Mouse (Mus musculus): ENCODE measurements around the gene Armc2.

The Armc2 gene

DNA sequence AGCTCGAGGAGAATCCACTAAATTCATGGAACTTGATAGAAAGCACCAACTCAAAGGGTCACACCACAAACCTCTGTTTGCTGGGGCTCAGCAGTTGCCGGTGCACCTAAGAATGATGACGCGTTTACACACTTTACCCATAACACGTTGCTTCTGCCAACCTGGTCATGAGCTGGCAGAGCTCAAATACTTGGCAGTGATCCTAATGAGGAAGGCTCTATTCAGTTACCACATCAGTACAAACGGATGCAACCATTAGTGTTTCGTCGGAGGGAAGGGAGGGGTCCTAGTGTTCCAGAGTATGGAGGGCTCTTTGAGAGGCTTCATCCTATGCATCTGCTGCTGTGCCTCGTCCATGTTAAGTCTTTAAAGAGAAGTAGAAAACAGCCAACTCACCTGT lies 3.3 kb upstream of the Armc2 start:
- DNase-seq (ENCODE audit: low spot score in 2 of 2), result no peak

DNA sequence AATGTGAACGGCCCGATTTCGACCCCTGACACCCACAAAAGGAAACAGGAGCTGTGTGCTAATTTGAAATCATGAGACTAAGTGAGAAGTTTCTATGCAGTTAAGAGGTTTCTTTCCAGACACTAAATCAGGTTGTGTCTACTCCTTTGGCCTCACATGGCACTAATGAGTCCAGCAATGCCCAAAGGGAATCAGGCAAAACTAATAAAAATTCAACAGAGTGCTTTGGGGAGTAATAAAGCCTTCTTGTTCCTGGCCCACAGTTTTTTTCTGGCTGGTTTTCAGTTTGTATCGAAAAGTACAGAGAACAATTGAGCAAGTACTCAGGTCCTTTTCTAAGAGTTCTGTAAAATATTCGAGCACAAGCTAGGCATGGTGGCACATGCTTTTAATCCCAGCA lies 4.2 kb downstream of the Armc2 start:
- DNase-seq (ENCODE audit: low spot score in 2 of 2), result no peak

- peak in 1 of 2 experiments; percentile 41 for DNase-seq (ENCODE audit: low spot score in 2 of 2)
Measured at GRCm38 (mm10) chr10:42010761-42011435, 7.3 kb downstream of the Armc2 start.

GRCm38 (mm10) chr10:42005259-42005658 lies 13.0 kb downstream of the Armc2 start:
- no peak for DNase-seq (ENCODE audit: low spot score in 2 of 2)

DNA sequence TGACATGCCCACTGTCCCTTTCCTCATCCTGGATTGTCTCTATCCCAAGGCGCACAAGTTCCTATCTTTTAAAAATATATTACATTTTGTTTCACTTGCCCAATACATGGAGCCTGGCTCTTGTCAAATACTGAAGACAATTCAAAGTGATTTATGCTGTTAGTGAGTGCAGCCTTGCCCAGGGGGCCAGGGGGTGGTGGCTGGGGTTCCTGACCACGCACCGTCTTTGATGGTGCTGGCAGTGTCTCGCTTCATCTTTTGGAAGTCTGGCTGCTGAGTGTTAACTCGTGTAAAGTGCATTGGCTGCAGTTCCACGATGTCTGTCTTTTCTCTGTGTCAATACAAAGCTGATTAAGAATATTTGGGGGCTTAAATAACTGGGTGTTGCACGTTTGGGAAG lies 13.6 kb downstream of the Armc2 start:
- DNase-seq (ENCODE audit: low spot score in 2 of 2), result no peak

GRCm38 (mm10) chr10:42004056-42004455 lies 14.2 kb downstream of the Armc2 start:
- no peak for DNase-seq (ENCODE audit: low spot score in 2 of 2)

DNA sequence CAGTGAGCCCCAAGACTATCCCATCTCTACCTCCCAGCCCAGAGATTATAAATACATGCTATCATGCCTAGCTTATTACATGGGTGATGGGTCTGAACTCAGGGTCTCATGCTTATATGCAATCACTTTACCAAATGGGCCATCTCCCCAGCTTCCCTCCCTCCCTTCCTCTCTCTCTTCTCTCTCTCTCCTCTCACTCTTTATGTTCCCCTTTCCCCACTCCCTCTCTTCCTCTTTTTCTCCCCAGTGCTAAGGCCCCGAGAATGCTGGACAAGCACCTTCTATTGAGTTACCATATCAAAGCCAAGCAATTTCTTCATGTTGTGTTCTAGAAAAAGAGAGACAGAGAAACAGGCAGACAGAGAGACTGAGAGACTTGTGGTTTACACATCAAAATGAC lies 14.7 kb downstream of the Armc2 start:
- DNase-seq (ENCODE audit: low spot score in 2 of 2), result no peak

DNA sequence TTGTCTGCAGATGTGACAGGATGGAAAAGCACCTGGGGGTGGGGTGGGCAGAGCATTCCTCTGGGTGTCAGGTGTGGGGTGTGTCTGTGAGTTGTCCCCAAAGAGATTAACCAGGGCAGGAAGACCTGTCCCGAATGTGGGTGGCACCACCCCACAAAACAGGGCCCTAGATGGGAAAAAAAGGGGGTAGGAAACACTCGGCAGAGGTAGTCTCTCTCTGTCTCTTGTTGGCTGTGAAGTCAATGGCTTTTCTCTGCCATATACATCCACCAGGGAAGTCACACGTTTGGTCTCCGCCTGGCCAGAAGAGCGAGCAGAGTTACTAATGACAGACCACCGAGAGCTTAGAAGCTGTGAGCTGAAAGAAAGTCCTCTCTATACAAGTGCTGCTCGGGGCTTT lies 15.8 kb downstream of the Armc2 start:
- DNase-seq (ENCODE audit: low spot score in 2 of 2), result no peak

GRCm38 (mm10) chr10:42001260-42001659 lies 17.0 kb downstream of the Armc2 start:
- DNase-seq (ENCODE audit: low spot score in 2 of 2), result no peak

- DNase-seq (ENCODE audit: low spot score in 2 of 2), result no peak
Measured at GRCm38 (mm10) chr10:41997691-41998178, 20.5 kb downstream of the Armc2 start.

- DNase-seq (ENCODE audit: low spot score in 2 of 2), result no peak
Measured at GRCm38 (mm10) chr10:41996157-41996556, 22.1 kb downstream of the Armc2 start.

DNA sequence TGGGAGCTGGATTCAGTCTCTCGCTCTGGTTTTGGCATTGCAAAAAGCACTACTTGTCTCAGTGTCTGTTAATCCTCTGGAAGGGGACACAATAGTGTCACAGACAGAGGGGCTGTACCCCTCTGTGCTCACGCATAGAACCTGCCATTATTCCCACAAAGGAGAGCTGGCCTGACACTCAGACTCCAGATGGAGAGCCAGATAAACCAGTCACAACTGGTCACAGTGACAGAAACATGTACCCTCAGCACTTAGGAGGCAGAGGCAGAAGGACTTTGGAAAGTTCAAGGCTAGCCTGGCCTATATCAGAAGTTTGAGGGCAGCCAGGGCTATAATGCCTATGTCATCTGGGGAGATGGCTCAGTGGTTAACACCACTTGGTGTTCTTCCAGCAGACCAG lies 23.2 kb downstream of the Armc2 start:
- DNase-seq (ENCODE audit: low spot score in 2 of 2), result no peak

DNA sequence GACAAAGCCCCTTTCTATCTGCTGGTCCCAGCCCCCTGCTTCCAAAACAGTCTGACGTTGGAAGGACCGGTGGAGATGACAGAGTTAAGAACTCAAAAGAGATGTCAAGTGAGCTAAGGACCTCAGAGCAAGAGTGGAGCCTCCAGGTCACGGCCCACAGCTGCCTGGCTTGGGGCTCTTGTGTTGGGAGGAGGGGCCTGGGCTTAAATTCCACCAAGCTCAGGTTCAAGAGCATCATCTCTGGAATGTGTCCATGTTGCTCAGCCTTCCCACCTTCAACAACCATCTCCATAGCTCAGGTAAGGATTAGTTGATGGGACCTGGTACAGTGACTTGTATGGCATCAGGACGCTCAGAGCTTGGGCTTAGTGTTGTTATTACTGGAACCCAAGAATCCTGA lies 23.7 kb downstream of the Armc2 start:
- DNase-seq (ENCODE audit: low spot score in 2 of 2), result no peak

DNA sequence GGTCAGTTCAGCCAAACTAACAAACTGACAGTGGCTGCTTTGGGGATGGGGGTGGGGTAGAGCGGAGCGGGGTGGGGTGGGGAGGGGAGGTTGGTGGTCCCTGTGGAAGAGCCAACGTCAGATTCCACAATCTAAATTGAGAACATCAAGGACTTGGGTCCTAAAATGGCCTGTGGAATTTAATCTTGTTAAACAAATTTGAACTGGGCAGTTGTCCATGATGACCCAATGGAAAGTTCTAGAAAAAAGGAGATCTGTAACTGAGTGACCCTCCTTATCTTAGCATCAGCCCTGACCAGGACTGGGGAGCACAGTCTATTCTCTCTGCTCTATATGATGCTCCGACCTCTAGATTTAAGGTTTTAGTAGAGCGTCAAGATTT lies 26.2 kb downstream of the Armc2 start:
- DNase-seq (ENCODE audit: low spot score in 2 of 2), result no peak

DNA sequence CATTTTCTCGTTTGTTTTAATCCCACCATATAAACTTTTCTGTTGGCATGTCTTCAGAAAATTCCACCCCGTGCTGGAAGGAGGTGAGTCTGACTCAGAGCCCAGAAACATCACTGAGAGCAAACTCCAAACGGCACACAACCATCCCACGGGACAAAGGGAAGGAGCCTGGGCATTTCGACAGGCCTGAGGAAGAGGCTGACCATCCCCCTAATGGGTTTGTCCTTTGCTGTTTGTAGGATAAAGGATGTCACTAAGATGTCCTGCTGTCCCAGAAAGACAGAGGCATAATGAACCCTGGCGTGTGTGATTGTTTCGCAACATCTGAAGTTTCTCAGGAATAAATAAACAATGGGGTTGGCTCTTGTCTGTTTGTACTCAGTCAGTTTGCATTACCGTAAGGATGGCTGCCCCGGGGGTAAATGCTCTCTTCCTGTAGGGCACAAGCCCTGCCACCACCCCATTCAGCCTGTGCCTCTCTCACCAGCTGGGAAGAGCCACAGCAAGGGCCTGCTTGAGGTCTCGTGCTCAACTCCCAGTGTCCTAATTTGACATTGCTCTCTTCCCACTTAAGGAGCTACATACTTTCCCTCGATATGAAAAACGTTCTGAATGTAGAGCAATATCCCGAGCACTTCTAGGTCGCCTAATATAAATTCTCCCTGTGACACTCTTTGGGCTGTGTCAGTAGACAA lies 26.7 kb downstream of the Armc2 start:
- no peak for DNase-seq (ENCODE audit: low spot score in 2 of 2)

GRCm38 (mm10) chr10:41990896-41991295 lies 27.3 kb downstream of the Armc2 start:
- DNase-seq (ENCODE audit: low spot score in 2 of 2), result no peak

DNA sequence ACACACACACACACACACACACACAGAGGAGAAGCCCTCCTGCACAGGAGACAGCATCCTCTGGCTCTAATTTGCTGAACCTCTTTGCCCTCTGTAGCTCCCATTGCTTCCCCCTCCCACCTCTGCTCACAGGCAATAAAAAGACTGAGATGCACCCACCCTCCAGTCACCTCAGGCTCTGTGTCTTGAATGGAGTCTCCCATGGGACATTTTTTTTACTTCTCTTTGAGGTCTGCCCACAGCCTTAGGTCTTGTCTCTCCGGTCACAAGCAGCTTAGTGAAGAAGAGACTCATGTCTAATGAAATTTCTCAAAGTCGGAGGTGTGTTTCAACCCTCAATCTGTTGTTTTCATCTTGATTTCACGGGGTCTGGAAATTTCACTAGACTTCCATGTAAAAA lies 29.3 kb downstream of the Armc2 start:
- no peak for DNase-seq (ENCODE audit: low spot score in 2 of 2)

DNA sequence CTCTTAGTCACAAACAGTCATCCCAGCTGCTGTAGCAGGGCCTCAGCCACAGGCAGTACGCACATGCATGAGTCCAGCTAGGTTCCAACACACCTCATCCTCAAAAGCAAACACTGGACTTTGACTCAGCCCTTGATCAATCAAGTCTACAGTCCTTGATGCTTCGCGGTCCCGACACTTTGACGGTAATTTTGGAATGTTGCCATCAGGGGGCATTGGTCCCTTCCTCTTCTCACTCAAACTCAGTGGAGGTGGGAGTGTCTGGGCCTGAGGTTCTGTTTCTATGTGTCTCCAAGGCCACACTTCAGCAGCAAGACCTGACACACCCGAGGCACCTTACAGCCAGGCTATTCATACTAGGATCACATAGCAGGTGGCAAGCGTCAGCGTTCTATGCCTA lies 32.1 kb downstream of the Armc2 start:
- no peak for DNase-seq (ENCODE audit: low spot score in 2 of 2)

- no peak for DNase-seq (ENCODE audit: low spot score in 2 of 2)
Measured at GRCm38 (mm10) chr10:41984221-41984620, 34.0 kb downstream of the Armc2 start.

DNA sequence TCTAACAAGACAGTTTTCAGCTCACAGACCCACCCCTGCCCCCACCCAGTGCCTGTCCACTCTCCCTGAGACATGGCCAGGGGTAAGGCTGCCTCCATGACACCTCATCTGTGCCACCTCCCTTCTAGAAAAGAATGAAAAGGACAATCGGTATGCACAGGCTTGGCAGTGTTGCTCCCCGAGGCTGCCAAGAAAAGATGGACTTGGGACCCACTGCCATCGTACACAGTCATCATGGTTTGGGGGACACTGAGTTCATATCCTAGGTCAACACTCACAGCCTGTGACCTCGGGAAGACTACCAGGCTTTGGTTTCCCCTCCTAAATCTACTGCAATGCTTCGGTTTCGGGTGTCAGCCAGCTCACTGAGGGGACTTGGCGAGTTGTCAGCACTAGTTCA lies 35.4 kb downstream of the Armc2 start:
- no peak for DNase-seq (ENCODE audit: low spot score in 2 of 2)

GRCm38 (mm10) chr10:41980772-41981383 lies 37.4 kb downstream of the Armc2 start:
- DNase-seq (ENCODE audit: low spot score in 2 of 2), result peak; percentile 65 to 71

- DNase-seq (ENCODE audit: low spot score in 2 of 2), result peak in 1 of 2 experiments; percentile 45
Measured at GRCm38 (mm10) chr10:41978403-41979234, 39.6 kb downstream of the Armc2 start.

Measured in right cerebral cortex, postnatal 10 days (tissue).